Mouse (Mus musculus) CD4-positive, CD25-positive, alpha-beta regulatory T cell, adult 2 months (primary cell): ENCODE data around the gene Cdk8.

Experiments
- DNase-seq: peaks from one replicate; pipeline ENCODE4 v3.0.0-alpha.2; 2012; ENCODE audit warnings: low read depth, low spot score

Cdk8 gene

GRCm38 (mm10) chr5:146281241-146281818 is 50.3 kb downstream of the Cdk8 start:
- DNase-seq = no peak

- DNase-seq = no peak
Measured at GRCm38 (mm10) chr5:146281884-146282579, 51.0 kb downstream of the Cdk8 start.

DNA sequence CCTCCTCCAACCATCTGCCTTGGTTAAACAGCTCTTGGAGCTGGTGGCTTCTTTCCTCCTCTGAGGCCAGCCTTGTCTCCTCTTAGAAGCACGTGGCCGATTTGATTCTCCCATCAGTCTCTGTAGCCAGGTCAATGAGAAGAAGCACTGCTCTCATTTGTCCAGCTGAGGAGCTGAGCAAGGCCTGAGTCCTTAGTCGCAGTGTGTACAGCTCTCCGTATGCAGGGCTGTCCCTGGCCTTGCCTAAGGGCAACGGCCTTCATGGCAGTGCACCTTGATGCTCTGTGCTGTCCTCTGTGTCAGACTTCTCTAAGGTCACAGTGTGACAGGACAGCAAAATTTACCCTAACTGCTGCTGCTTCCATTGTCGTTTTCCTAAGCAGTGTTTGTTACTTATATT is 52.9 kb downstream of the Cdk8 start:
- no peak for DNase-seq

DNA sequence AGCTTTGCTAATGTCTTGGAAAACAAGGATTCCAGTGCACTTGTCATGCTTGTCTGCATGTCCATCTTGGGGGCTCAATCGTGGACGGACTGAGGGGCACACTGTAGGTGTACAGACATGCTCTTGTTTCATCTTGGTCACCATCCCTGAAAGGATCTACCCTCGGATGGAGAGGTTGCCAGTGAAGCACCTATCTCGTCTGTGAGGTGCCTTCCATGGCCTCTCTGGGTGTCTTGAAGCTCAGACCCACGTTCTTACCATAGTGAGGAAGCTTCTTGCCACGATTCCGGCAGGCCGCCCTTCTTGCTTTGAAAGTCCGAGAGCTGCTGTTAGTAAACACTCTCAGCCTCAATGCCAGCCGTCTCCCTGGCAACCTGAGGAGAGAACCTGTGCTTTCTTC is 56.4 kb downstream of the Cdk8 start:
- DNase-seq = no peak

GRCm38 (mm10) chr5:146288048-146288501 is 57.0 kb downstream of the Cdk8 start:
- DNase-seq = no peak

GRCm38 (mm10) chr5:146289921-146290320 is 58.9 kb downstream of the Cdk8 start:
- DNase-seq = no peak

DNA sequence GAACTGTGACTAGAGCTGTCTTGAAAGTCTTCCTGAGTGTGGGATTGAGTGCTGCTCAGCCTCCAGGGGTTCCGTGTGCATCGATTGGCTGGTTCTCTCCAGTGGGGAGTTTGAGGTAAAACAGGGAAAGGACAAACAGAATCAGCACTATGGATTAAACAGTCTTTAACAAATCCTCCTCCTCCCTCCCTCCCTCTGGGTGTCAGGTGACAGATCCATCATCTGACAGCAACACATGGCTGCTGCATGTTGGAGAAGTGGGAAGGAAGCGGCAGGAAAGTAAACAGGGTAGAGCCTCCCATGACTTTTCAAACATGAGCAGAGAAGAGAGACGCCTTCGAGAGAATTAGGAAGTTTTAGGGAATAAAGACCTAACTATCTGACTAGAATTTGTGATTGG is 59.4 kb downstream of the Cdk8 start:
- no peak for DNase-seq

DNA sequence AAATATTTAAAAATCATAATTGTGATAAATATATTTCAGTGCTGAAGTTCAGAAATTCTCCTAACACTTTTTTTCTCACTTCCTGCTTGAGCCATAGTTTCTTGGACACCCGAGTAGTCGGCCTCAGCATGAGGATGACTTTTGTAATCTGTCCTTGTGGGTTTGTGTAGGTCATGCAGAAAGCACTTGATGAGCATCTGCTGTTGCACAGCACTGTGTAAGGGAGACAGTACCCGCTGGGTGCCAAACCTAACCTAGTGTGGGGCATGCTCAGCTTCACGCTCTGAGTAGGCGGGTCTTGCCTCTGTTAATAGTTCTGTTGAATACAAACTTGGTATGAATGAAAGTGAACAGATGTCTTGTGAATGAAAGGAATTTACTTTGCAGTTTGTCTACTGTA is 60.5 kb downstream of the Cdk8 start:
- no peak for DNase-seq

DNA sequence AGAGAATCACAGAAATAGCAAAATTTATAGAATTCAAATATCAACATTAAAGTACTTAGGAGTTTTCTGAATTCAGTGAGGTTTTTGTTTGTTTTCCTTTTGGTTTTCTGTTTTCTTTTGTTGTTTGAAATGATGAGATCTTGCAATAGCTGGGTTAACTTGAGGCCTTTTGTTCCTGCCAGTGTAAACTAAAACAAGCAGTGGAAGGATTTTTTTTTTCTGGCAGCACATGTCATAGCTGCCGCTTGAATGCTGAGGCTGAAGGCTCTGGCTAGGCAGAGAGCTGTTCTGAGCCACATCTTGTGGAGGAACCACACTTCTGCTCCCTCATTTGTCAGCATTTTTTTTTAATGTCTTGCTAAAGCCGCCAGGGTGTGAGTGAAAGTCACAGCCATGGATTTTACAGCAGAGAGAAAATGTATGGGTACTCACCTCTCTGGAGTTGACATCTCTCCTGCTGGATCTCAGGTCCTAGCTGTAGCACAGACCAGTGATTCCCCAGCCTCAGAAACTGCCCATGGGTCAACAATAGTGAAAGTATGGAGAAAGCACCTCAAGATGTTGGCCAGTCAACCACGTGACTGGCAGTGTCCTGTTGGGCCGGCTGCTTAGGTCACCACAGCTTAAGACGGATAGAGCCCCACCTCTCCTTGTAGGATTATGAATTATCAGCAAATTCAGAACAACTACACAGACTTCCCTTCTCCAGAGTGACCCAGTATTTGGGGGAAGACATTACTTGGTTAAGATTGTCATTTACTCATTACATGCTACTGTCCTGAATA is 62.1 kb downstream of the Cdk8 start:
- DNase-seq = no peak

- DNase-seq = no peak
Measured at GRCm38 (mm10) chr5:146293919-146294700, 63.1 kb downstream of the Cdk8 start.

GRCm38 (mm10) chr5:146294834-146295233 is 63.8 kb downstream of the Cdk8 start:
- no peak for DNase-seq

- DNase-seq = no peak
Measured at GRCm38 (mm10) chr5:146298807-146299519, 67.9 kb downstream of the Cdk8 start.

GRCm38 (mm10) chr5:146299520-146299870 is 68.5 kb downstream of the Cdk8 start:
- DNase-seq = no peak

GRCm38 (mm10) chr5:146303470-146303869 is 72.4 kb downstream of the Cdk8 start:
- DNase-seq = peak; percentile 74

GRCm38 (mm10) chr5:146307046-146307743 is 76.2 kb downstream of the Cdk8 start:
- DNase-seq = no peak

- no peak for DNase-seq
Measured at GRCm38 (mm10) chr5:146307744-146308096, 76.7 kb downstream of the Cdk8 start.

DNA sequence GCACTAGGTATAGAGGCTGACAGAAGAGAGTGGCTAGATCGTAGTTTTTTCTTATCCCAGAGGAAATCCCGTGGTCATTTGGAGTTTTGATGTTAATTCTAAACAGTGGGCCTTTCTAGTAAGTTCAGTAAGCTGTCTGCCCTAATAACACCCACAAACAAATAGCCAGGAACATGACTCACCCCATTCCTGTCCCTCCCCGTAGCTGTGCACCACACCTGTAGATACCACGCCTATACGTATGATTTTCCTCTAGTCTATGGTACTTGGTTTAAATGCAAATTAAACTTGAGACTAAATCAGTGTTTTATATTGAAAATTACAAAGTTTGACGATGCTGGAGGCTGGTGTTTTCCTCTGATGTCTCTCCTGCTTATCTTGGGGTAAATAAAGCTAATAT is 83.5 kb downstream of the Cdk8 start:
- DNase-seq = no peak

DNA sequence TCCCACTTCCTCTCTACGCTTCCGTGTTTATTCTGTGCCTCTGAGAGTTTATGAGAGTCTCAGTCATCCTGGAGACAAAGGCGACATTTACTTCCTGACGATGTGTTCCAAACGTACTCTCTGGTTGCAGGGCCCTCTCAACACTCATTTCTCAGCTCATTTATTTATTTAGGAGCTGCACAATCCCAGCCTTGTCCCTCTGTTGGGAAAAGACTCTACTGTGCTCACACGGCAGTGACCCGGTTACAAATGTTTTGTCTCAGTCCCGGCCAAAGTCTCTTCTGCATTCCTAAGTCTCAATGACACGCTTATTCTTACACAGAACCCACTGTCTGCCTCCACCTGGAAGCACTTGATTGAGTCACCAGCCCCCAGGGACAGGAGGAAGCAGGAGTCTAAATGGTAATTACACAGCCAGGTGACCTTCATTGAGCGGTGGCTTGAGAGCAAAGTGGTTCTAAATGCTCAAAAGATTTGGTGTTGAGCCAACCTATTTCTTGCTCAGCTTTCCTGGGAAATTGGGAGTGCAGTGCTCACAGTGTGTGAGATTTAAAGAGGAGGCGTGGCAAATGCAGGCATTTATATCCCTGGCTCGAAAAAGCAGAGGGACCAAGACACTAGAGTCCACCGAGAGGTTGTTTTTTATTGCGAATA is 84.4 kb downstream of the Cdk8 start:
- no peak for DNase-seq

- no peak for DNase-seq
Measured at GRCm38 (mm10) chr5:146316316-146316715, 85.3 kb downstream of the Cdk8 start.

DNA sequence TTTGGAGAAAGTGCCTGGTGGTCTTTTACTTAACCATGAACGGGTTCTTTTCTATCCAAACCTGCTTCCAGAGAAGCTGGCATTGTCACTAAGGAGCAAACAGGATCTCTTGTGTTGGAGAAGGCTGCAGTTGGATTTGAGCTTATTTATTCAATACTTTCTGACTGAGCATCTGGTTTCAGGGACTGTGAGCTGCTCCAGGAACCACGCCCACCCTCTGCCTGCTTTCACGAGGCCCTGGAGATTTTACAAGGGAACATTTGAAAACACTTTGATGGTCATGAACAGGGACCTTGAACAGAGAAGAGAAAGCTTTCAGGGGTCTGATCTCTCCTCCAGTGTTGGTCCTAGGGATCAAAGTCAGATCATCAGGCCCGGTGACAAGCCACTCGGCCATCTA is 87.0 kb downstream of the Cdk8 start:
- no peak for DNase-seq
